Mouse (Mus musculus): ENCODE measurements at regions not wholly inside any gene's neighbourhood (a gene's known extent, or its start where the extent isn't known, plus 50 kb on each side); places are given as distances from the start of the nearest gene placed in this dataset.

- DNase-seq (ENCODE audit: low read depth, low spot score), result no peak
These were observed 119.2 kb downstream of the Syk start for GRCm38 (mm10) chr13:52702201-52702611.

- DNase-seq (ENCODE audit: low read depth, low spot score), result no peak
These were observed 120.6 kb downstream of the Syk start for GRCm38 (mm10) chr13:52703401-52704164.

- peak; percentile 46 for DNase-seq (ENCODE audit: low read depth, low spot score)
These were observed 121.7 kb downstream of the Syk start for GRCm38 (mm10) chr13:52704673-52705072.

GRCm38 (mm10) chr13:52709580-52709979 is 126.6 kb downstream of the Syk start:
- no peak for DNase-seq (ENCODE audit: low read depth, low spot score)

GRCm38 (mm10) chr13:52711713-52712369 is 128.9 kb downstream of the Syk start:
- peak; percentile 76 for DNase-seq (ENCODE audit: low read depth, low spot score)

GRCm38 (mm10) chr13:52721463-52721862 is 138.5 kb downstream of the Syk start:
- DNase-seq (ENCODE audit: low read depth, low spot score), result no peak

- no peak for DNase-seq (ENCODE audit: low read depth, low spot score)
These were observed 139.7 kb downstream of the Syk start for GRCm38 (mm10) chr13:52722718-52723117.

- no peak for DNase-seq (ENCODE audit: low read depth, low spot score)
These were observed 143.1 kb downstream of the Syk start for GRCm38 (mm10) chr13:52726043-52726442.

GRCm38 (mm10) chr13:52726525-52726924 is 143.6 kb downstream of the Syk start:
- no peak for DNase-seq (ENCODE audit: low read depth, low spot score)

- DNase-seq (ENCODE audit: low read depth, low spot score), result no peak
These were observed 152.5 kb downstream of the Syk start for GRCm38 (mm10) chr13:52735453-52735933.

- DNase-seq (ENCODE audit: low read depth, low spot score), result no peak
These were observed 153.1 kb downstream of the Syk start for GRCm38 (mm10) chr13:52735934-52736523.

GRCm38 (mm10) chr13:52738095-52738660 is 155.2 kb downstream of the Syk start:
- DNase-seq (ENCODE audit: low read depth, low spot score), result no peak

GRCm38 (mm10) chr13:52741371-52741770 is 158.4 kb downstream of the Syk start:
- DNase-seq (ENCODE audit: low read depth, low spot score), result no peak

- DNase-seq (ENCODE audit: low read depth, low spot score), result no peak
These were observed 173.0 kb downstream of the Syk start for GRCm38 (mm10) chr13:52756005-52756404.

GRCm38 (mm10) chr13:52765508-52766181 is 163.8 kb downstream of the Auh start:
- peak; percentile 9 for DNase-seq (ENCODE audit: low read depth, low spot score)

- DNase-seq (ENCODE audit: low read depth, low spot score), result no peak
These were observed 163.2 kb downstream of the Auh start for GRCm38 (mm10) chr13:52766236-52766635.

GRCm38 (mm10) chr13:52769956-52770355 is 159.5 kb downstream of the Auh start:
- no peak for DNase-seq (ENCODE audit: low read depth, low spot score)

GRCm38 (mm10) chr13:52771518-52771917 is 158.0 kb downstream of the Auh start:
- no peak for DNase-seq (ENCODE audit: low read depth, low spot score)

- no peak for DNase-seq (ENCODE audit: low read depth, low spot score)
These were observed 157.4 kb downstream of the Auh start for GRCm38 (mm10) chr13:52772081-52772480.

GRCm38 (mm10) chr13:52777396-52778034 is 152.0 kb downstream of the Auh start:
- DNase-seq (ENCODE audit: low read depth, low spot score), result no peak

- no peak for DNase-seq (ENCODE audit: low read depth, low spot score)
These were observed 150.6 kb downstream of the Auh start for GRCm38 (mm10) chr13:52778848-52779247.
